Mouse (Mus musculus) midbrain, embryonic 10.5 days (tissue): ENCODE data around the gene Ankrd54. TPM values are rescaled to one million over a fixed set of nuclear protein-coding genes. Genes with fewer than 3 reads are reported as not detected.
A peak's percentile ranks its signal among the peaks of the same experiment; 100 is the strongest.
"Not testable (repeated sequence)": the region's sequence is repeated elsewhere in the genome, so short reads cannot be mapped to it uniquely, and the experiment has no call there.

Experiments used
- DNase-seq: peaks from one replicate; pipeline ENCODE4 v3.0.0-alpha.2; 2017; ENCODE audit warnings: low spot score
- H3K27ac ChIP-seq: fragments of 300-500 bp; sonication (generic); replicated peaks from 2 replicates; pipeline ENCODE4 v1.5.1; 2016; ENCODE audit warnings: mild to moderate bottlenecking
- H3K27me3 ChIP-seq: fragments of 300-500 bp; sonication (generic); 2 replicates; pipeline ENCODE4 v1.6.1; 2016; ENCODE audit warnings: low read depth, mild to moderate bottlenecking; ENCODE audit not compliant: poor library complexity, severe bottlenecking
- H3K36me3 ChIP-seq: fragments of 300-500 bp; sonication (generic); 2 replicates; pipeline ENCODE4 v1.6.1; 2016; ENCODE audit warnings: mild to moderate bottlenecking, moderate library complexity
- H3K4me1 ChIP-seq: fragments of 300-500 bp; sonication (generic); 2 replicates; pipeline ENCODE4 v1.6.1; 2016
- H3K4me3 ChIP-seq: fragments of 300-500 bp; sonication (generic); 2 replicates; pipeline ENCODE4 v1.5.1; 2016; ENCODE audit warnings: mild to moderate bottlenecking, moderate library complexity
- H3K9me3 ChIP-seq: fragments of 300-500 bp; sonication (generic); replicated peaks from 2 replicates; pipeline ENCODE4 v1.6.1; 2016; ENCODE audit warnings: mild to moderate bottlenecking
- WGBS: fragments of 180-500 bp; shearing (Covaris S2); methylation state at CpG from one replicate; pipeline ENCODE4 v1.1.7; 2016; 5-methylcytosine and 5-hydroxymethylcytosine counted together
- polyA plus RNA-seq: library from polyadenylated mRNA; unstranded; fragments of >200 nt; fragmentation: Nextera tagmentation; extraction: Ambion mirVana; gene quantifications from 2 replicates; pipeline ENCODE4 v1.2.1, GENCODE M21; 2016

The Ankrd54 gene
- polyA plus RNA-seq, 1 experiment from 2014 or later, result 65.1 TPM

GRCm38 (mm10) chr15:79031908-79032307, 30.8 kb downstream of the Ankrd54 start:
- WGBS, result 91% methylated on average over 5 of the region's 5 CpGs
- Histone ChIP-seq H3K4me1 (peaks cover 42% of the 10 kb centered on the region), H3K36me3 (peaks cover 18% of the 10 kb centered on the region)
- H3K9me3 ChIP-seq, H3K4me3 ChIP-seq, H3K27ac ChIP-seq, H3K27me3 ChIP-seq, DNase-seq: not testable (repeated sequence)

GRCm38 (mm10) chr15:79030551-79031435, 31.9 kb downstream of the Ankrd54 start:
- H3K9me3 ChIP-seq, result no peaks in the 10 kb centered on the region
- peaks cover 6% of the 10 kb centered on the region for H3K36me3 ChIP-seq
- peak overlapping the region; percentile 75 for H3K27ac ChIP-seq
- under 1% methylated on average over 52 of the region's 52 CpGs for WGBS
- peaks cover 18% of the 10 kb centered on the region for H3K27me3 ChIP-seq
- peak overlapping the region; percentile 85 for H3K4me3 ChIP-seq
- peak; percentile 94 for DNase-seq
- H3K4me1 ChIP-seq, result peaks cover 52% of the 10 kb centered on the region

DNA sequence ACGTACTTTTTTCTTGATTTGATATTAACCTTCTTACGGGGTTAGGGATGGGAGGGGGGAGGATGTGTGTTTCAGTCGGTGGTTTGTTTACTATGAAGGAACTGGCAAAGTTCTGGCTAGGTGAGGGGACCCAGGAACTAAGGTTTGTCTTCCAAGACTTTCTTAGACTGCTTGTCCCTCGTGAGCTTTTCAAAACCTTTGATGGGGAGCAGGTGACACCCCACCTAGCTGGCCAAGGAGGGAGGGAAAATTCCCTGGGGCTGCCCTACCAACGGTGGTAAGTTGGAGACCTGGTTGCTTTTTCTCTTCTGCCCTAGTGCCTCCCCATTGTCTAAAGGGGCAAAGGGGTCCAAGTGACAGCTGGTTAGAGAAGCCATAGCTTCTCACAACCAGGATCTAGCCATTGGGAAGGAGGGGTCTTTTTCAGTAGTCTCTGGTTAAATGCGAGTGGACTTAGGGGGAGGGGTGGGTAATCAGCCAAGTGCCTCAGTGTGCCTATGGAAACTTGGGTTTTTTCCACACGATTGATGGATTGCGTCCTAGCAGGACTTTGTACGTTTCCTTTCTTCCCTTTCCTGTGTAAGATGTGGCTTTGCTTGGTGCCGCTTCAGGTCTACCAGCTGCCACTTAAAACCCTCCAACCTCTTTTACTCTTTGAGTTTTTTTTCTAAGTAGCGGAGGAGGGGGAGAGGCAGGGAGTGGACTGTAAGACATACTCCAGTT, 33.0 kb downstream of the Ankrd54 start:
- Histone ChIP-seq H3K27ac (peak overlapping the region; percentile 75), H3K4me3 (peak overlapping the region; percentile 85), H3K4me1 (peaks cover 59% of the 10 kb centered on the region), H3K27me3 (peaks cover 29% of the 10 kb centered on the region), H3K36me3 (no peaks in the 10 kb centered on the region), H3K9me3 (no peaks in the 10 kb centered on the region)
- 17% methylated on average over 11 of the region's 11 CpGs for WGBS
- no peak for DNase-seq

DNA sequence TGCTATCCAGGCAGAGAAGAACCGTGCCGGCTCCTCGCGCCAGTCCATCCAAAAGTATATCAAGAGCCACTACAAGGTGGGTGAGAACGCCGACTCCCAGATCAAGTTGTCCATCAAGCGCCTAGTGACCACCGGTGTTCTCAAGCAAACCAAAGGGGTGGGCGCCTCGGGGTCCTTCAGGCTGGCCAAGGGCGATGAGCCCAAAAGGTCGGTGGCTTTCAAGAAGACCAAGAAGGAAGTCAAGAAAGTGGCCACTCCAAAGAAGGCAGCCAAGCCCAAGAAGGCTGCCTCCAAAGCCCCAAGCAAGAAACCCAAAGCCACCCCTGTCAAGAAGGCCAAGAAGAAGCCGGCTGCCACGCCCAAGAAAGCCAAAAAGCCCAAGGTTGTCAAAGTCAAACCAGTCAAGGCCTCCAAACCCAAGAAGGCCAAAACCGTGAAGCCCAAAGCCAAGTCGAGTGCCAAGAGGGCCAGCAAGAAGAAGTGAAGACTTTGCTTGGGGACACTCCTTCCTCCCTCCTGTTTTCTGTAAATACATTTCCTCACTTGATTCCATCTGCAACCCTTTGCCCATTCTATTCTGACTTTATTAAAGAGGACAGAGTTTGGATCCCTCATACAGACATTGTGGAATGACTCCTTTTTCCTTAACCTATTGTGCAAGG, 33.7 kb downstream of the Ankrd54 start:
- H3K27ac ChIP-seq, result peak overlapping the region; percentile 100
- WGBS, result 34% methylated on average over 16 of the region's 16 CpGs
- DNase-seq, result no peak
- no peaks in the 10 kb centered on the region for H3K9me3 ChIP-seq
- H3K36me3 ChIP-seq, result no peaks in the 10 kb centered on the region
- H3K4me3 ChIP-seq, result peak overlapping the region; percentile 85
- peaks cover 34% of the 10 kb centered on the region for H3K27me3 ChIP-seq
- peaks cover 59% of the 10 kb centered on the region for H3K4me1 ChIP-seq

- peak; percentile 96 for DNase-seq
- Histone ChIP-seq H3K4me1 (peaks cover 59% of the 10 kb centered on the region), H3K9me3 (no peaks in the 10 kb centered on the region), H3K36me3 (no peaks in the 10 kb centered on the region), H3K27me3 (peaks cover 40% of the 10 kb centered on the region), H3K27ac (peak within 1 kb of the TSS; percentile 100), H3K4me3 (peak within 1 kb of the TSS; percentile 85)
- under 1% methylated on average over 58 of the region's 58 CpGs for WGBS
These were observed 34.4 kb downstream of the Ankrd54 start, which contains the start of gene H1f0 for GRCm38 (mm10) chr15:79028237-79028738. TSS of gene H1f0 (plus strand) at chr15:79028450.

DNA sequence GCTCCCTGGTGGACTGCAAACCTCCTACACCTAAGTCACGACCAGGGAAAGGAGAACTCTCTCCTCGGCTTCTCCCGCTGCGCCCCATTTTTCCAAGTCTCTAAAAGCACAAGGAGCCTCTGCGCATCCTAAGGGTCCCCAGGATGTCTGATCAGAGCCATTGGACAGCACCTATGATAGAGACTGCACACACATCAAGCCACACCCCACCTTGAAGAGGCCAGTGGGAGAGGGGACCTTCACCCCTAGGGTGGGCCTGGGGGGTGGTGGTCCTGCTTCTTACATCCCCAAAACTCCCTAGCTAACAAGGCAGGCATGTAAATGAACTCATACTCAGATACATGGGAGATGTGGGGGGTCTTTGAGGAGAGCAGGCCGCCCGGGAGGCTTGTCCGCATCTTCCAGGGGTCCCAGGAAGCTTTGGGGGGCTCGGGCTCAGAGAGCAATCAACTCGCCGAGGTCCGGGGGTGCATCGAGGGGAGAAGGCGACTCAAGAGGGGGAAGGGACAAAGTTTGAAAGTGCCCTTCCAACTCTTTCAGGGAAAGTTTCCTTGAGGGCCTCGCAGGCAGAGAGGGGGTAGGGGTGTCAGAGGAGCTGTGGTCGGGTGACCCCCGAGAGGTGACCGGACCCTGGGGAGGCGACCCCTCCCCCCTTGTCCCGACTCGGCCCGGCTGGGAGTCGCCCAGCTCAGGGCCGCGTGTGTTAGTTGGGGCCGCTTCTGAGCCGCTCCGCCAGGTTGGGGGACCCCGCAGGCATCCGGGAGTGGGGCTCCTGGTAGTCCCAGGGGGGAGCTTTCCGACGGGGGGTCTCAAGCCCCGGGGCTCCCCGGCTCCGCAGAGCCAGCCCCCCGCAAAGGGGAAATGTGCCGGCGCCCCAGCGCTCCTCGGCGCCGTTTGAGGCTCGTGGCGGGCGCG, 35.1 kb downstream of the Ankrd54 start:
- WGBS, result 6% methylated on average over 46 of the region's 46 CpGs
- peak; percentile 55 for DNase-seq
- H3K4me1 ChIP-seq, result peaks cover 65% of the 10 kb centered on the region

GRCm38 (mm10) chr15:79026511-79027290, 36.0 kb downstream of the Ankrd54 start:
- DNase-seq, result no peak
- 48% methylated on average over 14 of the region's 14 CpGs for WGBS
- Histone ChIP-seq H3K27ac (peak overlapping the region; percentile 100), H3K9me3 (no peaks in the 10 kb centered on the region), H3K27me3 (peaks cover 40% of the 10 kb centered on the region), H3K36me3 (no peaks in the 10 kb centered on the region), H3K4me3 (peak overlapping the region; percentile 85), H3K4me1 (peaks cover 65% of the 10 kb centered on the region)

More for the DNA sequence above, 35.1 kb downstream of the Ankrd54 start:
- peak overlapping the region; percentile 85 for H3K4me3 ChIP-seq
- H3K9me3 ChIP-seq, result no peaks in the 10 kb centered on the region
- H3K27ac ChIP-seq, result peak overlapping the region; percentile 100
- no peaks in the 10 kb centered on the region for H3K36me3 ChIP-seq
- H3K27me3 ChIP-seq, result peaks cover 40% of the 10 kb centered on the region

DNA sequence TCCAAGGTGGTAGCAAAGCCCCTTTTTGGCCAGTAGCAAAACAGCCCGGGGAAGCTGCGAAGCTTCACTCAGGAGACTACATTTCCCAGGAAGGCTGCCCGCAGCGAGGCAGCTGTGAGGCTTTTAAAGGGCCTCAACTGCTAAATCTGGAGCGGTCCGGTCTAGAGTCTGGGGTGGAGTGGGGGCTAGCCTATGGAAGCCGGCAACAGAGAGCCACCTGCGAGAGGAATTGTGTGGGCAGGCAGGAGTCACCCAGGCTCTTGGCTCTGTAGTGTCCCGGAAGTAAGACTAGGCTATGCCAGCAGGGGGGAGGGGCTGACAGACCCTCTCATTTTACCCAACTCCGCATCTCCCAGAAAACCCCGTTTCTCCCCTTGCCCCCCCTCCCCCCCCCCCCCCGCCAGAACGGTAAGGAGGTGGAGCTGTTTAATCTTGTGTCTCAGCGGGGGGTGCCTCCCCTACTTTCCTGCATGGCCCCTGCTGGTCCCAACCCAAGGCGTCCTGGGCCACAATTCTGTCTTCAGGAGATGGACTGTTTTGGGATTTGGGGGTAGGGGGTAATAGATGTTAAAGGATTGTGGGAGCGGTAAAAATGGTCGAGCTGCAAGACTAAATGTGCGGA, 36.9 kb downstream of the Ankrd54 start:
- DNase-seq, result no peak
- H3K27me3 ChIP-seq, result peaks cover 40% of the 10 kb centered on the region
- H3K27ac ChIP-seq, result peak overlapping the region; percentile 69
- H3K9me3 ChIP-seq, result no peaks in the 10 kb centered on the region
- 6% methylated on average over 18 of the region's 18 CpGs for WGBS
- H3K4me1 ChIP-seq, result peaks cover 56% of the 10 kb centered on the region
- peak overlapping the region; percentile 42 for H3K4me3 ChIP-seq
- no peaks in the 10 kb centered on the region for H3K36me3 ChIP-seq

- no peak for DNase-seq
- Histone ChIP-seq H3K9me3 (no peaks in the 10 kb centered on the region), H3K27me3 (peaks cover 40% of the 10 kb centered on the region), H3K4me3 (no peak overlapping the region), H3K27ac (no peak overlapping the region), H3K36me3 (no peaks in the 10 kb centered on the region), H3K4me1 (peaks cover 36% of the 10 kb centered on the region)
- 78% methylated on average over 1 of the region's 1 CpGs for WGBS
These were observed 39.3 kb downstream of the Ankrd54 start for GRCm38 (mm10) chr15:79023366-79023765.

GRCm38 (mm10) chr15:79022671-79023230, 39.9 kb downstream of the Ankrd54 start:
- no peak overlapping the region for H3K4me3 ChIP-seq
- H3K4me1 ChIP-seq, result peaks cover 31% of the 10 kb centered on the region
- DNase-seq, result no peak
- peaks cover 40% of the 10 kb centered on the region for H3K27me3 ChIP-seq
- H3K9me3 ChIP-seq, result no peaks in the 10 kb centered on the region
- H3K36me3 ChIP-seq, result no peaks in the 10 kb centered on the region
- 0 out of 2 replicates have a peak overlapping the region, but pooled peaks have one; percentile 18 for H3K27ac ChIP-seq
- 76% methylated on average over 10 of the region's 10 CpGs for WGBS
